Mouse (Mus musculus): ENCODE results near the gene Gm4707.
"Not testable (repeated sequence)": the region's sequence is repeated elsewhere in the genome, so short reads cannot be mapped to it uniquely, and the experiment has no call there.

The Gm4707 gene

GRCm38 (mm10) chr17:71444126-71444525 is 15.6 kb downstream of the Gm4707 start:
- DNase-seq (ENCODE audit: low spot score): no peak

GRCm38 (mm10) chr17:71443273-71443672 is 16.4 kb downstream of the Gm4707 start:
- no peak for DNase-seq (ENCODE audit: low spot score)

- not testable (repeated sequence) for DNase-seq (ENCODE audit: low spot score)
These were observed 37.2 kb downstream of the Gm4707 start for GRCm38 (mm10) chr17:71422502-71422901.

GRCm38 (mm10) chr17:71419448-71419847 is 40.3 kb downstream of the Gm4707 start:
- DNase-seq (ENCODE audit: low spot score): not testable (repeated sequence)

GRCm38 (mm10) chr17:71417008-71417407 is 42.7 kb downstream of the Gm4707 start:
- no peak for DNase-seq (ENCODE audit: low spot score)

Measured in urinary bladder, postnatal 25 days (tissue).